Mouse (Mus musculus) ES-E14 (cell line): Measurements from ENCODE around the gene Ric3. TPM values are rescaled to one million over a fixed set of nuclear protein-coding genes. Genes with fewer than 3 reads are reported as not detected.

Experiments used
- DNase-seq: peaks from one replicate; pipeline ENCODE4 v3.0.0-alpha.2; 2013; ENCODE audit warnings: low read depth, low spot score
- H3K27ac ChIP-seq: 2 replicates; pipeline ENCODE4 v1.5.1; 2012; ENCODE audit warnings: low read depth, mild to moderate bottlenecking, low read length, moderate library complexity, mixed read lengths; ENCODE audit not compliant: poor library complexity, insufficient read depth, severe bottlenecking
- H3K36me3 ChIP-seq: 2 replicates; pipeline ENCODE4 v1.6.1; 2012; ENCODE audit warnings: mild to moderate bottlenecking, low read length, moderate library complexity, mixed read lengths; ENCODE audit not compliant: control insufficient read depth, poor library complexity, insufficient read depth, severe bottlenecking
- H3K4me1 ChIP-seq, 2 experiments: fragments of 150-350 bp in 1 of 2; sonication (generic) in 1 of 2; 2 replicates each; pipeline ENCODE4 v1.6.1; 2012; ENCODE audit warnings: low read length in 2 of 2, mild to moderate bottlenecking in 1 of 2, mixed read lengths in 1 of 2; ENCODE audit not compliant: control insufficient read depth in 2 of 2, insufficient read depth in 2 of 2, poor library complexity in 1 of 2
- H3K4me3 ChIP-seq, 2 experiments: fragments of 150-350 bp in 1 of 2; sonication (generic) in 1 of 2; 2 replicates each; pipeline ENCODE4 v1.5.1; 2012; ENCODE audit warnings: low read length in 2 of 2, low read depth in 1 of 2, mild to moderate bottlenecking in 1 of 2, mixed read lengths in 1 of 2; ENCODE audit not compliant: insufficient read depth in 1 of 2, poor library complexity in 1 of 2, severe bottlenecking in 1 of 2
- H3K9ac ChIP-seq: 2 replicates; pipeline ENCODE4 v1.6.1; 2012; ENCODE audit warnings: low read depth, mild to moderate bottlenecking, low read length, mixed read lengths; ENCODE audit not compliant: poor library complexity, insufficient read depth, severe bottlenecking
- H3K9me3 ChIP-seq: fragments of 150-350 bp; sonication (generic); 2 replicates; pipeline ENCODE4 v1.6.1; 2012; ENCODE audit warnings: low read depth, mild to moderate bottlenecking, low read length; ENCODE audit not compliant: control insufficient read depth, insufficient read depth
- CHD2 ChIP-seq: IDR thresholded peaks from 2 replicates; pipeline ENCODE4 v1.6.1; 2014; ENCODE audit warnings: mild to moderate bottlenecking, low read depth, low read length, inconsistent platforms
- HCFC1 ChIP-seq: IDR thresholded peaks from 2 replicates; pipeline ENCODE4 v1.6.1; 2012; ENCODE audit warnings: low read length, inconsistent platforms, borderline replicate concordance; ENCODE audit not compliant: insufficient read depth
- MAFK ChIP-seq: IDR thresholded peaks from 2 replicates; pipeline ENCODE4 v1.6.1; 2014; ENCODE audit warnings: mild to moderate bottlenecking, low read depth, low read length, inconsistent platforms; ENCODE audit not compliant: insufficient read depth
- ZC3H11A ChIP-seq: IDR thresholded peaks from 2 replicates; pipeline ENCODE4 v1.6.1; 2012; ENCODE audit warnings: low read depth, mild to moderate bottlenecking, inconsistent platforms, low read length, borderline replicate concordance
- ZNF384 ChIP-seq: IDR thresholded peaks from 2 replicates; pipeline ENCODE4 v1.6.1; 2012; ENCODE audit warnings: low read depth, low read length, inconsistent platforms
- in situ Hi-C, 2 experiments: fragments of 600-800 bp; cut with MboI; formaldehyde crosslinking; loops; one replicate each; pipeline ENCODE4 v1.15.1; 2025; ENCODE audit warnings: low sequenced_read_pairs in 2 of 2, inconsistent platforms in 1 of 2; ENCODE audit not compliant: unreplicated experiment in 2 of 2
- total RNA-seq: library from RNA; depleted of rRNA; stranded (reverse); fragments of 300-350 nt; gene quantifications from 2 replicates; pipeline ENCODE4 v1.2.3, GENCODE M21; 2012

Ric3 gene
- total RNA-seq, 1 experiment = 15.1 TPM

DNA sequence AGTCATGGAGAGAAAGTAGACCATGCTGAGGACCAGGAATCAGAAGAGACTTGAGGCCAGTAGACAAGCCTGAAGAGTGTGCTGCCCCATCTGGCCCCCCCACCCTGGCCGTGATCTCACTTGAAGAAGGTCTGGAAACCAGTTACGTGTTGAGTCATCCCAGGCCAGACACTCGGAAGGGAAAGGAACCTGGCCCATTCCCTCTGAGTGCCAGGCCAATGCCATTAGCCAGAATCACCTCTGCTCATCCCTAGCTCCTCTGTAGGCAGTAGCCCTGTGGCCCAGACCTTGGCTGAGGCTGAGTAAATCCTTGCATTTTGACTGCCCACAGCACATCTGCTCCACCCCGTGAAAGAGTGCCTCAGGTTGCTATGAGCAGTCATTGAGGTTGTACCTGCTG, 81.2 kb downstream of the Ric3 start:
- Histone ChIP-seq H3K4me1 (no peaks in the 10 kb centered on the region), H3K36me3 (no peaks in the 10 kb centered on the region), H3K9me3 (no peaks in the 10 kb centered on the region), H3K9ac (no peak overlapping the region), H3K4me3 (no peak overlapping the region), H3K27ac (no peak overlapping the region)
- no peak for TF ChIP-seq ZC3H11A
- TF ChIP-seq CHD2 = no peak
- no peak for TF ChIP-seq MAFK
- no peak for TF ChIP-seq ZNF384
- no peak for TF ChIP-seq HCFC1
- in situ Hi-C loops = no loop called here
- DNase-seq = no peak

DNA sequence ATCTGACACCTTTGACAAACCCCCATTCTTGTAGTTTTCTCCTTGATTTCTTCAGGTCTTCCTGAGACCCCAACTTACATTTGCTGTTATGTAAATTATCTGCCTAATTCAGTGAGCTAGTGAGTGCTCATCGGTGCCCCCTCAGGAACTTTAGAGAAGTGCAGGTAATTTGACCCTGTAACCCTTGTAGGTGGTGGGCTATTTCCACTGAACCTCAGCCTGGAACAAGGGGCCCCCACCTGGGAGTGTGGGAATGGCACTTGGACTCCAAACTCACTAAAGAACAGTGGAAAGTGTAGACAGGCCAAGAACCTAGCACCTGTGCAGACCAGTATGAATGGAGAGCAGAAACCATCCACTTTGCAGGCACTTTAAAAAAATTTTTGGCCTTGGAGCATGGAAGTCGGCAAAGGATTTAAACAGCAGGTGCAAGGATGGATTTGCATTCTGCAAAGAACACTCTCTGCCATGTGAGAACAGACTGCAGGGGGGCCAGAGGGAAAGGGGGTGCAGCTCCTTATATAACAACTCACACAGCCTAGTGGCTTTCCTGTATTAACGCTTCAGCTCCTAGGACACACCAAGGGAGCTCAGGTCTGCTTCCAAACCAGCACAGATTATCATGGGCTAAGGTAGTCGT, 82.7 kb downstream of the Ric3 start:
- TF ChIP-seq ZNF384 (no peak), ZC3H11A (no peak), CHD2 (no peak), HCFC1 (no peak), MAFK (no peak)
- Histone ChIP-seq H3K9ac (no peak overlapping the region), H3K27ac (no peak overlapping the region), H3K4me3 (no peak overlapping the region), H3K36me3 (no peaks in the 10 kb centered on the region), H3K4me1 (no peaks in the 10 kb centered on the region), H3K9me3 (no peaks in the 10 kb centered on the region)
- DNase-seq = no peak
- in situ Hi-C loops = no loop called here

DNA sequence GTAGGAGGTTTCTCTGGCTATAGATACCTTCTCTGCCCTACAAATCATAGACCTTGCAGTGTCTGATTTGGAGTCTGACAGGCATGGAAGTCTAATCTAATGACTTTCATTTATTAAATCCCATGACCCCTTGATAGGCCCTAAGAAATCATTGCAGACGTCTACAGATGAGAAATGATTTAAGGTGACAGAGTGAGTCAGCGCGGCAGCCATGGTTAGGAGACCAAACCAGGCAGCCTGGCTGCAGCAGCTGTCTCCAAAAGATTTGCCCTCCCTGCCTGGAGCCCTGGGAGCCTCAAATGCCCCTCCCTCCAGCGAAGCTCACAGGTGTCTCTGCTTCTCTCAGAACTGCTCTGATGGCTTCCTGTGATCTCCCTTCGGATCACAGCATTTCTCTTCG, 87.0 kb downstream of the Ric3 start:
- no peak for TF ChIP-seq ZC3H11A
- no peak for TF ChIP-seq MAFK
- no peak for TF ChIP-seq ZNF384
- Histone ChIP-seq H3K4me3 (no peak overlapping the region), H3K4me1 (no peaks in the 10 kb centered on the region), H3K27ac (no peak overlapping the region), H3K9ac (no peak overlapping the region), H3K36me3 (no peaks in the 10 kb centered on the region), H3K9me3 (no peaks in the 10 kb centered on the region)
- DNase-seq = no peak
- in situ Hi-C loops = no loop called here

DNA sequence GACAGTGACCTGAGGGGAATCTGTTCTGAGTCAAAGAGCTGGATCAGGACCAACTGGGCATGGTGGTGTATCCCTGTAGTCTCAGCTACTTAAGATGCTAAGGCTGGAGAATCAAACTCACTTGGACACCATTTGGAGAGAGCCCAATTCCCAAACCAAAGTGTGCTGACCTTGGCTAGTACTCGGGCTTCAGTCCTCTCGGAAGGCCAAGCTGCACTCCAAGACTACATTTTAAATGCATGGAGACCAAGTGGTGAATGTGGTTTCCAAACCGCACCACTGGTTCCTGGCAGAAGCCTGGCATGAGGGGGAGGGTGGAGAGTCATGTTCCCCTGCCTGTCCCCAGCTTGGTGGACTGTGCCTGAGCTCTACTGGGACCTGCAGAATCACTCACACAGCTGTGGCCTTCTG, 89.2 kb downstream of the Ric3 start:
- Histone ChIP-seq H3K4me3 (no peak overlapping the region), H3K9me3 (no peaks in the 10 kb centered on the region), H3K9ac (no peak overlapping the region), H3K36me3 (no peaks in the 10 kb centered on the region), H3K27ac (no peak overlapping the region), H3K4me1 (no peaks in the 10 kb centered on the region)
- TF ChIP-seq ZC3H11A (no peak), ZNF384 (no peak), HCFC1 (no peak), MAFK (no peak), CHD2 (no peak)
- in situ Hi-C loops = no loop called here
- no peak for DNase-seq

DNA sequence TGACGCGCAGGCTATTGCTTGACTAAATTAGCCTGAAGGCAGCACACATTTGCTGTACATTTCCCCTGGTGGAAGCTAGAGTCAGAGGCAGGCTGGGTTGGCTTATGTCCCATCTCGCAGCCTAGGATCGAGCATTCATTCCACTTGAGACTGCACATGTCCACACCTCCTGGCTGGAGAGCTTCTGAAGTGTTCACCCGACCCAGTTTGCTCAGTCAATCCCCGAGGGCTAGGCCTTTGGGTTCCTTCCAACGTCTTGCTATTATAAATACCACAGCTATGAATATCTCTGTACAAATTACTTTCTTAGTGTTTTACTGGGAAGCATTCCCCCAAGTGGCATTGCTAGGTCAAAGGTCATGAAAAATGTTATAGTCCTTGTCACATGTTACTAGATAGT, 89.9 kb downstream of the Ric3 start:
- Histone ChIP-seq H3K4me3 (no peak overlapping the region), H3K9ac (no peak overlapping the region), H3K27ac (no peak overlapping the region), H3K9me3 (no peaks in the 10 kb centered on the region), H3K36me3 (no peaks in the 10 kb centered on the region), H3K4me1 (no peaks in the 10 kb centered on the region)
- no peak for DNase-seq
- in situ Hi-C loops = no loop called here
- TF ChIP-seq ZC3H11A (no peak), MAFK (no peak), HCFC1 (no peak), CHD2 (no peak)
